Mouse (Mus musculus) heart, embryonic 16.5 days (tissue): ENCODE measurements around the gene Defb30. TPM values are rescaled to one million over a fixed set of nuclear protein-coding genes. Genes with fewer than 3 reads are reported as not detected.

Source experiments
- ATAC-seq: fragments of 200-750 bp; cut with Nextera tagmentation; replicated peaks from 2 replicates; pipeline ENCODE4 v1.8.0; 2017; ENCODE audit warnings: moderate number of reproducible peaks; ENCODE audit not compliant: insufficient read depth, low FRiP score; ENCODE audit errors: extremely low read depth
- H3K27ac ChIP-seq: fragments of 300-500 bp; sonication (generic); 2 replicates; pipeline ENCODE4 v1.5.1; 2014; ENCODE audit warnings: mild to moderate bottlenecking, low read length, control low read depth, moderate library complexity
- H3K27me3 ChIP-seq: fragments of 300-500 bp; sonication (generic); 2 replicates; pipeline ENCODE4 v1.6.1; 2014; ENCODE audit warnings: low read length, mixed read lengths; ENCODE audit not compliant: control insufficient read depth, insufficient read depth
- H3K36me3 ChIP-seq: fragments of 300-500 bp; sonication (generic); 2 replicates; pipeline ENCODE4 v1.6.1; 2014; ENCODE audit not compliant: control insufficient read depth, insufficient read depth
- H3K4me1 ChIP-seq: fragments of 300-500 bp; sonication (generic); 2 replicates; pipeline ENCODE4 v1.6.1; 2014; ENCODE audit warnings: low read length, mixed read lengths; ENCODE audit not compliant: control insufficient read depth, insufficient read depth
- H3K4me2 ChIP-seq: fragments of 300-500 bp; sonication (generic); 2 replicates; pipeline ENCODE4 v1.6.1; 2014; ENCODE audit warnings: low read depth, mild to moderate bottlenecking, control low read depth, low read length
- H3K4me3 ChIP-seq: fragments of 300-500 bp; sonication (generic); 2 replicates; pipeline ENCODE4 v1.5.1; 2014; ENCODE audit warnings: mild to moderate bottlenecking, control low read depth, low read length
- H3K9ac ChIP-seq: fragments of 300-500 bp; sonication (generic); 2 replicates; pipeline ENCODE4 v1.6.1; 2014; ENCODE audit warnings: low read length, control low read depth
- H3K9me3 ChIP-seq: fragments of 300-500 bp; sonication (generic); replicated peaks from 2 replicates; pipeline ENCODE4 v1.6.1; 2016; ENCODE audit warnings: low read length; ENCODE audit not compliant: control insufficient read depth
- WGBS: fragments of 180-500 bp; shearing (Covaris S2); extraction: QIAGEN DNeasy Blood & Tissue Kit; methylation state at CpG from one replicate; pipeline ENCODE4 v1.1.7; 2014; 5-methylcytosine and 5-hydroxymethylcytosine counted together
- polyA plus RNA-seq: library from polyadenylated mRNA; unstranded; fragments of >200 nt; fragmentation: Nextera tagmentation; extraction: Ambion mirVana; gene quantifications from 2 replicates; pipeline ENCODE4 v1.2.1, GENCODE M21; 2015

The Defb30 gene
- polyA plus RNA-seq = not detected in 2 replicates

GRCm38 (mm10) chr14:63049910-63050370 is at the start of gene Defb30:
Defb30 (minus strand) TSS chr14:63049960.
- 75% methylated on average over 13 of the region's 14 CpGs for WGBS
- no peaks in the 10 kb centered on the region for H3K27me3 ChIP-seq
- no peak for ATAC-seq

GRCm38 (mm10) chr14:63067708-63068107 is 17.9 kb upstream of the Defb30 start:
- 0 out of 2 replicates have a peak, but pooled peaks cover 3% of the 10 kb centered on the region for H3K9me3 ChIP-seq
- peak overlapping the region; percentile 10 for H3K4me3 ChIP-seq
- H3K36me3 ChIP-seq = no peaks in the 10 kb centered on the region
- H3K9ac ChIP-seq = peak overlapping the region; percentile 64
- H3K4me1 ChIP-seq = peaks cover 31% of the 10 kb centered on the region
- H3K4me2 ChIP-seq = peak overlapping the region; percentile 51
- H3K27me3 ChIP-seq = no peaks in the 10 kb centered on the region
- 14% methylated on average over 15 of the region's 15 CpGs for WGBS
- H3K27ac ChIP-seq = peak overlapping the region; percentile 95
- peak; percentile 92 for ATAC-seq

More at GRCm38 (mm10) chr14:63049910-63050370, at the start of gene Defb30:
- H3K9ac ChIP-seq = no peak within 1 kb of the TSS
- H3K27ac ChIP-seq = no peak within 1 kb of the TSS
- H3K36me3 ChIP-seq = no peaks in the 10 kb centered on the region
- H3K4me1 ChIP-seq = peaks cover 6% of the 10 kb centered on the region
- H3K9me3 ChIP-seq = no peaks in the 10 kb centered on the region
- H3K4me3 ChIP-seq = no peak within 1 kb of the TSS
- no peak within 1 kb of the TSS for H3K4me2 ChIP-seq

DNA sequence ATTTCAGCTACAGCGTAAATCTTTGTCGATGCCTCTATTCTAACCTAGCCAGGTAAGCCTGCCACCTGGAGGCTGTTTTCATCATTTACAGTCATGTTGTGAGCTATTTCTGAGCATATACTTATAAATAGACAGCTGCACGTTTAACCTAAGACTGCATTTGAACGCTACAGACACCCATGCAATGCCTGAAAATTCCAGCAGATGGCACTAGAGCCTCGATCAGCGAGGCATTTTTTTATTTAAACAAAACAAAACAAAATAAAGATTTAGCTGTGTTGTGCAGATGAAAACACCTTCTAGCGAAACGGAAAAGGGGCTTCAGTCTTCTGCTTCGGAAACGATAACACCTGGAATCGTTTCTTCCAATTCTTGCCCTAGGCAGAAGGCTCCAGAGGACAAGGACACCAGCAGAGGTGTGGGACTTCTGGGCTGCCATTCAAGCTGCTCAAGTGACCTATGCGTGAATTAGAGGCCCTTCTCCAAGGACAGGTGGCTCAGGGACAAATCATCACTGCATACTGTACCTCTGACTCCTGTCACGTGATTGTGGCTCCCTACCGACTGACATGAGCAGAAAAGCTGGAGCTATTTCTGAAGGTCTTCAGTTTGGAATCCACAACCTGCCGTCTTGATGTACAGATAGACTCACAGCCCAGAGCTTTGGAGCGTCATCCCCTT is 17.0 kb upstream of the Defb30 start:
- Histone ChIP-seq H3K9ac (peak overlapping the region; percentile 64), H3K27me3 (no peaks in the 10 kb centered on the region), H3K4me1 (peaks cover 40% of the 10 kb centered on the region), H3K27ac (peak overlapping the region; percentile 95), H3K36me3 (no peaks in the 10 kb centered on the region), H3K4me2 (peak overlapping the region; percentile 51), H3K4me3 (no peak overlapping the region), H3K9me3 (0 out of 2 replicates have a peak, but pooled peaks cover 3% of the 10 kb centered on the region)
- 12% methylated on average over 16 of the region's 16 CpGs for WGBS
- peak; percentile 38; the same call in 1 of the 2 replicates for ATAC-seq

- ATAC-seq = no peak
- peaks cover 48% of the 10 kb centered on the region for H3K4me1 ChIP-seq
- WGBS = 84% methylated on average over 5 of the region's 5 CpGs
Observed at GRCm38 (mm10) chr14:63065391-63065790, 15.6 kb upstream of the Defb30 start.

DNA sequence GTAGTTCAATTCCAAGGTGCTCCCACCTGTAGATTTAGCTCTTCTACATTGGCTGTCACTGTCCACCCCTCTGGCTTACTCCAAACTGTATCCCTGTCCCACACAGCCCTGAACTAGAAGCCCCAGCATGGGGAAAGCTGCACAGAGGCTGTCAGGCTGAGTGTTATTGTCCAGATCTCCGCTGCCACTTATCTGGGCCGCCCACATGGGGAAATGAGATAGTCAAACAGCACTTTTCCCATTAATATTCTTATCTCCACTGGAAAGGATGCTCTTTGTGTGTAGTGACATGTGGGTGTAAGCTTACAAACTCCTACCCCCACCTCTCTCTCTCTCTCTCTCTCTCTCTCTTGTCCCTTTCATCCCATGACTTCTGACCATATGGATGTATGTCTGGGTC is 12.4 kb upstream of the Defb30 start:
- no peaks in the 10 kb centered on the region for H3K27me3 ChIP-seq
- H3K4me1 ChIP-seq = peaks cover 28% of the 10 kb centered on the region
- H3K9ac ChIP-seq = no peak overlapping the region
- WGBS = 21% methylated on average over 2 of the region's 2 CpGs
- no peak overlapping the region; the same call in 1 of the 2 replicates for H3K27ac ChIP-seq
- H3K9me3 ChIP-seq = 0 out of 2 replicates have a peak, but pooled peaks cover 3% of the 10 kb centered on the region
- H3K36me3 ChIP-seq = no peaks in the 10 kb centered on the region
- H3K4me2 ChIP-seq = no peak overlapping the region
- H3K4me3 ChIP-seq = no peak overlapping the region
- ATAC-seq = peak; percentile 69

More at GRCm38 (mm10) chr14:63065391-63065790, 15.6 kb upstream of the Defb30 start:
- H3K4me2 ChIP-seq = no peak overlapping the region
- 0 out of 2 replicates have a peak, but pooled peaks cover 3% of the 10 kb centered on the region for H3K9me3 ChIP-seq
- no peaks in the 10 kb centered on the region for H3K27me3 ChIP-seq
- H3K9ac ChIP-seq = no peak overlapping the region
- no peak overlapping the region for H3K27ac ChIP-seq
- no peaks in the 10 kb centered on the region for H3K36me3 ChIP-seq
- no peak overlapping the region for H3K4me3 ChIP-seq

- no peak overlapping the region for H3K9ac ChIP-seq
- no peak overlapping the region for H3K4me2 ChIP-seq
- 0 out of 2 replicates have a peak, but pooled peaks cover 3% of the 10 kb centered on the region for H3K9me3 ChIP-seq
- 29% methylated on average over 10 of the region's 10 CpGs for WGBS
- no peaks in the 10 kb centered on the region for H3K27me3 ChIP-seq
- H3K4me3 ChIP-seq = no peak overlapping the region
- H3K27ac ChIP-seq = no peak overlapping the region
- ATAC-seq = no peak
- no peaks in the 10 kb centered on the region for H3K36me3 ChIP-seq
- H3K4me1 ChIP-seq = peaks cover 26% of the 10 kb centered on the region
Observed at GRCm38 (mm10) chr14:63060361-63060760, 10.6 kb upstream of the Defb30 start.

DNA sequence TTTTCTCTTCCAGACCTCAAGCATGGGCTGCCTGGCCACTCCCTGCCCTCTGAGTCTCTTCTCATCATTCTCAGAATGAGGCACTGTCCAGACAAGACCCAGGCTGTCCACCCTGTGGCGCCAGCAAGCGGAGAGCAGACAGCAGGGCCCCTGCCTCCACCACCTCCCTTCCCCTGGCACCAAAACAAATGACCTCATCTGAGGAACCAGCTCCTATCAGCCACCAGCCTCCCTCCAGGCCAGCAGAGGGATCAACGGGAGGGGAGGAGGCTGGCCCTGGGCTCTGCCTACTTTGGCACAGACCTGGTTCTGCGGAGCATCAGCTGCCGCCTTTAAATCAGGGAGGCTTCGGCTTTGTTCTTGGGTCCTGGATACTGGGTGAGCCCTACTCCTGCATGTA is 5.0 kb upstream of the Defb30 start:
- peaks cover 12% of the 10 kb centered on the region for H3K4me1 ChIP-seq

DNA sequence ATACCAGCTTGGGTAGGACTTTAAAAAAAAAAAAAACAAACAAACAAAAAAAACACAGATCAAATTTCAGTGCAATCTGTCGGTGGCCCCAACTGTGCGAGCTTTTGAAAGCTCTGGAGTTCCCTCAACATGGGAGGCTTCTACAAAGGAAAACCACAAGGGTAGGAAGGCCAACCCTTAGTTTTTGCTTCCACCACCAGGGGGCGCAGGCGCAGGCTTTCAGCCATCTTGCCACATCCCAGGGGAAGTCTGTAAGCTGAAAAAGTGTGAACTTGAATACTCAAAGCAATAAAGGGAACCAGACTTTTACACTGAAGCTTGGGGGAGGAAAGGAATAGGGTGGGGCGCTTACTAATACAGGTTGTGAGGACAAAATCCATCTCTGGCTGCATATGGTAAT is 1.0 kb upstream of the Defb30 start:
- H3K9ac ChIP-seq = no peak overlapping the region
- no peak for ATAC-seq
- H3K4me1 ChIP-seq = peaks cover 12% of the 10 kb centered on the region
- 36% methylated on average over 5 of the region's 5 CpGs for WGBS
- H3K27ac ChIP-seq = no peak overlapping the region
- no peak overlapping the region for H3K4me3 ChIP-seq
- no peaks in the 10 kb centered on the region for H3K9me3 ChIP-seq
- no peak overlapping the region for H3K4me2 ChIP-seq
- H3K36me3 ChIP-seq = no peaks in the 10 kb centered on the region
- H3K27me3 ChIP-seq = no peaks in the 10 kb centered on the region

More for the DNA sequence above, 5.0 kb upstream of the Defb30 start:
- Histone ChIP-seq H3K36me3 (no peaks in the 10 kb centered on the region), H3K4me3 (no peak overlapping the region), H3K9me3 (no peaks in the 10 kb centered on the region), H3K27ac (peak overlapping the region; percentile 82), H3K9ac (peak overlapping the region; percentile 43; the same call in 1 of the 2 replicates), H3K4me2 (peak overlapping the region; percentile 31; the same call in 1 of the 2 replicates), H3K27me3 (no peaks in the 10 kb centered on the region)
- peak; percentile 97 for ATAC-seq
- 10% methylated on average over 6 of the region's 6 CpGs for WGBS

- no peaks in the 10 kb centered on the region for H3K36me3 ChIP-seq
- H3K27ac ChIP-seq = no peak within 1 kb of the TSS
- no peaks in the 10 kb centered on the region for H3K4me1 ChIP-seq
- H3K9me3 ChIP-seq = no peaks in the 10 kb centered on the region
- 58% methylated on average over 3 of the region's 3 CpGs for WGBS
- no peak for ATAC-seq
- no peak within 1 kb of the TSS for H3K9ac ChIP-seq
- H3K4me3 ChIP-seq = no peak within 1 kb of the TSS
- H3K4me2 ChIP-seq = no peak within 1 kb of the TSS
- H3K27me3 ChIP-seq = no peaks in the 10 kb centered on the region
Observed at GRCm38 (mm10) chr14:63046691-63047090, 3.1 kb downstream of the Defb30 start, which contains the start of gene Defb42. Defb42 (plus strand) TSS chr14:63046991.
